Mouse (Mus musculus) kidney, postnatal 0 days (tissue): ENCODE results near the gene Olfr1444. TPM values are rescaled to one million over a fixed set of nuclear protein-coding genes. Genes with fewer than 3 reads are reported as not detected.
A peak's percentile ranks its signal among the peaks of the same experiment; 100 is the strongest.

Experiments used
- ATAC-seq: fragments of 200-750 bp; cut with Nextera tagmentation; replicated peaks from 2 replicates; pipeline ENCODE4 v1.8.0; 2017; ENCODE audit warnings: low read depth, moderate number of reproducible peaks, moderate TSS enrichment, moderate library complexity; ENCODE audit not compliant: low FRiP score
- DNase-seq: peaks from one replicate; pipeline ENCODE4 v3.0.0-alpha.2; 2016; ENCODE audit warnings: low spot score
- H3K27ac ChIP-seq: fragments of 300-500 bp; sonication (generic); 2 replicates; pipeline ENCODE4 v1.5.1; 2014; ENCODE audit warnings: mild to moderate bottlenecking
- H3K27me3 ChIP-seq: fragments of 300-500 bp; sonication (generic); 2 replicates; pipeline ENCODE4 v1.6.1; 2014; ENCODE audit warnings: low read length, mixed read lengths; ENCODE audit not compliant: insufficient read depth
- H3K36me3 ChIP-seq: fragments of 300-500 bp; sonication (generic); 2 replicates; pipeline ENCODE4 v1.6.1; 2014; ENCODE audit warnings: low read length, mixed read lengths; ENCODE audit not compliant: insufficient read depth
- H3K4me1 ChIP-seq: fragments of 300-500 bp; sonication (generic); replicated peaks from 2 replicates; pipeline ENCODE4 v1.6.1; 2014; ENCODE audit warnings: antibody characterized with exemption, low read length, mixed read lengths; ENCODE audit not compliant: insufficient read depth
- H3K4me2 ChIP-seq: fragments of 300-500 bp; sonication (generic); 2 replicates; pipeline ENCODE4 v1.6.1; 2014; ENCODE audit warnings: mild to moderate bottlenecking, low read length, moderate library complexity, mixed read lengths
- H3K4me3 ChIP-seq: fragments of 300-500 bp; sonication (generic); replicated peaks from 2 replicates; pipeline ENCODE4 v1.5.1; 2014; ENCODE audit warnings: low read depth, low read length
- H3K9ac ChIP-seq: fragments of 300-500 bp; sonication (generic); 2 replicates; pipeline ENCODE4 v1.6.1; 2014; ENCODE audit warnings: low read depth, low read length
- H3K9me3 ChIP-seq: fragments of 300-500 bp; sonication (generic); replicated peaks from 2 replicates; pipeline ENCODE4 v1.6.1; 2016; ENCODE audit warnings: low read length, inconsistent platforms, mixed read lengths
- CTCF ChIP-seq: IDR thresholded peaks from 2 replicates; pipeline ENCODE4 v1.5.1; 2016; ENCODE audit warnings: antibody characterized with exemption, low read depth, mild to moderate bottlenecking, moderate library complexity
- WGBS: fragments of 180-500 bp; shearing (Covaris S2); extraction: QIAGEN DNeasy Blood & Tissue Kit; methylation state at CpG from one replicate; pipeline ENCODE4 v1.1.7; 2014; 5-methylcytosine and 5-hydroxymethylcytosine counted together
- polyA plus RNA-seq: library from polyadenylated mRNA; unstranded; fragments of >200 nt; fragmentation: Nextera tagmentation; extraction: Ambion mirVana; gene quantifications from 2 replicates; pipeline ENCODE4 v1.2.1, GENCODE M21; 2015

Olfr1444 gene
- polyA plus RNA-seq, 1 experiment from 2014 or later: not detected

DNA sequence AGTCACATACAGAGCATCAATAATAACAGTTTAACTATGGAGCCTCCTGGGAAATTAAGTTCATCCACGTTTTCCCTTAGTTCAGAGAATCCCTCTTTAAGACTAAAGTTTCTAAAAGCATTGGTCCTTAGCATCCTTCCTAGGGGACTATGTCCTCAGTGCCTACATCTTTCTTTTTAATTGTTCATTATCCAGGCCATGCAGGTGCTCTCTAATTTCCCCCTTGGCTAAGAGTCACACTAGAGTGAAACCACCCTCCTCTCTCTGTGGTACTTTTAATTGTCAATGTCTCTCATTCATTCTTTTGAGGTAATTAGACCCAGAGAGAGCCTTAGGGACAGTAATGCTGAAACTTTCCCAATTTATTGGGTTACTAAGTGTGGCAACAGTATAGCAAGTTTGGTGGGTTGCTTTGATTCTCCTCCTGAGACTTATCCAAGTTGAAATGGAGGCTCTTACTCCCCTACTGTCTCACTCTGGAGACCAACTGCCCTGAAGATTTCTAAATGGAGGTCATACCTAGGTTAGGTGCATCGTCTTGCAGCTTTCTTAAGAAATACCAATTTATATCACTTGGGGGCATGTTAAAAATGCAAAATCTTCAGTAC, 26.2 kb upstream of the Olfr1444 start:
- no peaks in the 10 kb centered on the region for H3K9me3 ChIP-seq
- 0 out of 2 replicates have a peak overlapping the region, but pooled peaks have one; percentile 25 for H3K27ac ChIP-seq
- no peaks in the 10 kb centered on the region for H3K27me3 ChIP-seq
- no peak for TF ChIP-seq CTCF
- H3K9ac ChIP-seq: no peak overlapping the region
- no peaks in the 10 kb centered on the region for H3K4me1 ChIP-seq
- H3K36me3 ChIP-seq: no peaks in the 10 kb centered on the region
- no peak overlapping the region for H3K4me3 ChIP-seq
- H3K4me2 ChIP-seq: no peak overlapping the region
- DNase-seq (no peak), ATAC-seq (no peak)
- WGBS: 59% methylated on average over 2 of the region's 2 CpGs

DNA sequence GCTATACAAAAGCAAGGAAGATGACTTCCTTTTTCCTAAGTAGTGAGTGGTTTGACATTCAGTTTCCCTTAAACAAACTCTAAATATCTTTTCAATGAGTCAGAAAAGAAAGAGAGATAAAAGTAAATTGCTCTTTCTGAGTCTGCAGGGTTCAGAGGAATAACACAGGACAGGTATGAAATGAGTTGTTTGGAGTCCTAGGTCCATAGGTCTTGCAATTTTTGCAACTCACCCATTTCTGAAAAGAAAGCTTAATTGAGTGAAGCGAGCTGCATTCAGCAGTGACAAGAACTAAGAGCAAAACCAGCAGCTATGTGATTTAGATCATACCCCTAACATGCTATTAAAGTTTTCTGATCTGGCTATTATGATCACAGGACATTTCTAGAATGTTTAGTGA, 25.5 kb upstream of the Olfr1444 start:
- H3K4me3 ChIP-seq: no peak overlapping the region
- DNase-seq (peak; percentile 6), ATAC-seq (no peak; the same call in 1 of the 2 replicates)
- no peaks in the 10 kb centered on the region for H3K36me3 ChIP-seq
- H3K9ac ChIP-seq: no peak overlapping the region
- H3K9me3 ChIP-seq: no peaks in the 10 kb centered on the region
- no peak for TF ChIP-seq CTCF
- 71% methylated on average over 1 of the region's 1 CpGs for WGBS
- no peaks in the 10 kb centered on the region for H3K4me1 ChIP-seq
- no peak overlapping the region for H3K4me2 ChIP-seq
- no peak overlapping the region for H3K27ac ChIP-seq
- H3K27me3 ChIP-seq: no peaks in the 10 kb centered on the region

DNA sequence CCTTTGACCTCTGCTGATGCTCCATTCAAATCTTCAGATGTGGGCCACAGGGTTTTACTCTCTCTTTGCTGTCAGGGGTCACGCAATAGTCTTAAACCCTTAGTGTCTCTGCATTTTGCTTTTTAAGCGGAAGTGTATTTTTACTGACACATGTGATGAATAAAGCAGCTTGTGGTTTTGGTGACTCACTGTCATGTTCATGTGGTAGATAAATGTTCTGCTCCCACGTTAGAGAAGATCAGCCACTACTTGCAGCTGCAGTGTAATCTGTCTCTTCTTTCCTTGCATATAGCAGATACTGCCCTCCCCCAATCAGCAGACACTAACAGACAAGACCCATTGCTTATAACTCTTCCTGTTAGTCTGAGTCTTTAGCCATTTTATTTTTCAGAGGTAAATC, 23.5 kb upstream of the Olfr1444 start:
- H3K36me3 ChIP-seq: no peaks in the 10 kb centered on the region
- no peak overlapping the region for H3K9ac ChIP-seq
- H3K4me1 ChIP-seq: no peaks in the 10 kb centered on the region
- no peaks in the 10 kb centered on the region for H3K27me3 ChIP-seq
- DNase-seq (no peak), ATAC-seq (no peak)
- H3K4me2 ChIP-seq: no peak overlapping the region
- H3K4me3 ChIP-seq: no peak overlapping the region
- H3K27ac ChIP-seq: no peak overlapping the region
- no peaks in the 10 kb centered on the region for H3K9me3 ChIP-seq
- WGBS: 74% methylated on average over 3 of the region's 3 CpGs
- TF ChIP-seq CTCF: no peak

DNA sequence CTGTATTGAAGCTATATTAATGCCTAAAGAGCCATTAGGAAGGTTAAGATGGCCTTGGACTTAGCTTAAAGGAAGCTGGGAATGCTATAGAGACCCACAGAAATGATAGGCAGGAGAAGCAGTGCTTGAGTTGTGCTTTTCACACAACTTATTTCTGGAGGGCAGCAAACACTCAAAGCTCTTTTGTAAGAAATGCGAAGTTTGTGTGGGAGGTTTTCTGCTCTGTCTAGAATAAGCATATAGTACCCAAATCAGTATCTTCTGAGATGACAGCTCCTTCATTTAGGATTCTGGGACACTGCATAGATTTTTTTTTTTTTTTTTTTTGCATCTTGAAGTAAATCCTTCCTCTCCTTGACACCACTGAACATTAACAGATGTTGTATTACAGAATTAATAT, 18.6 kb upstream of the Olfr1444 start:
- no peak overlapping the region for H3K9ac ChIP-seq
- H3K27ac ChIP-seq: no peak overlapping the region
- WGBS: 85% methylated on average over 1 of the region's 1 CpGs
- no peaks in the 10 kb centered on the region for H3K36me3 ChIP-seq
- H3K4me3 ChIP-seq: no peak overlapping the region
- H3K4me1 ChIP-seq: no peaks in the 10 kb centered on the region
- no peaks in the 10 kb centered on the region for H3K9me3 ChIP-seq
- H3K27me3 ChIP-seq: no peaks in the 10 kb centered on the region
- no peak for TF ChIP-seq CTCF
- DNase-seq (no peak), ATAC-seq (no peak)
- no peak overlapping the region for H3K4me2 ChIP-seq

DNA sequence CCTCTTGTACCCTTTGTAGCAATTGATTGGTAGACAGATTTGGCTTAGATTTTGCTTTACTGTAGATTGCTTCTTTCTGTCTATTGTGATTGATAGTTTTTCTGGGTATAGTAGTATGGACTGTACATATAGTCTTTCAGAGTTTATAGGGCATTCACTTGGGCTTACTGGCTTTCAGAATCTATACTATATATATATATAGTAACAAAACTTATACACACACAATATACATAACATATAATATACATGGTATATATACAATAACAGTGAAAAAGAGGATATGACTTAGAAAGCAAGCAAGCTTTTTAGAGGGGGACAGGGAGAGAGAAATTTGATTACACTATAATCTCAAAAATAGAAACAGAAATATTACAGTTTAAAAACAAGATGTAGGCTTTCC, 10.7 kb upstream of the Olfr1444 start, which contains the start of gene Gm5244:
TSS of gene Gm5244 (plus strand) at position 301 of the 400 bp plus-strand sequence.
- Histone ChIP-seq H3K4me3 (no peak within 1 kb of the TSS), H3K4me2 (no peak within 1 kb of the TSS), H3K27me3 (no peaks in the 10 kb centered on the region), H3K9ac (no peak within 1 kb of the TSS), H3K4me1 (no peaks in the 10 kb centered on the region), H3K36me3 (no peaks in the 10 kb centered on the region), H3K27ac (no peak within 1 kb of the TSS), H3K9me3 (no peaks in the 10 kb centered on the region)
- ATAC-seq (no peak), DNase-seq (no peak)
- no peak for TF ChIP-seq CTCF

DNA sequence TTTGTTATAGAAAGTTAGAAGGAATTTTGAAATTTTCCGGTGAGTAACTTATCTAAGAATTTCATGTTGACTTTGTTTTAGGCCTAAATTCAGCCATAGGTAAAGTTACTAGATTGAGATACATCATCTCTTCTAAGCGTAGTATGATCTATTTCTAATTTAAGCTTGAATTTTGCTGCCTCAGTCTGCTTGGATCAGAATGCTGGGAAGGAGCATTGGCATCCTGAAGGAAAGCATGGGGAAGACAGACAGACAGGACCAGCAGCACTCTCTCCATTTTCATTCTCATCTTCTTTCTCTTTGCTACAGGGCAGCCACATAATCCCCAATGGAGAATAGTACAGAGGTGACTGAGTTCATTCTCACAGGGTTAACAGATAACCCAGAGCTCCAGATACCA, 26.5 kb downstream of the Olfr1444 start, which contains the start of gene Olfr1445:
TSS of gene Olfr1445 (plus strand) at position 301 of the 400 bp plus-strand sequence.
- 83% methylated on average over 2 of the region's 2 CpGs for WGBS
- Histone ChIP-seq H3K27me3 (no peaks in the 10 kb centered on the region), H3K4me1 (no peaks in the 10 kb centered on the region), H3K4me2 (no peak within 1 kb of the TSS), H3K4me3 (no peak within 1 kb of the TSS), H3K36me3 (no peaks in the 10 kb centered on the region), H3K9ac (no peak within 1 kb of the TSS), H3K9me3 (no peaks in the 10 kb centered on the region), H3K27ac (no peak within 1 kb of the TSS)
- ATAC-seq (no peak), DNase-seq (no peak)
- no peak for TF ChIP-seq CTCF

DNA sequence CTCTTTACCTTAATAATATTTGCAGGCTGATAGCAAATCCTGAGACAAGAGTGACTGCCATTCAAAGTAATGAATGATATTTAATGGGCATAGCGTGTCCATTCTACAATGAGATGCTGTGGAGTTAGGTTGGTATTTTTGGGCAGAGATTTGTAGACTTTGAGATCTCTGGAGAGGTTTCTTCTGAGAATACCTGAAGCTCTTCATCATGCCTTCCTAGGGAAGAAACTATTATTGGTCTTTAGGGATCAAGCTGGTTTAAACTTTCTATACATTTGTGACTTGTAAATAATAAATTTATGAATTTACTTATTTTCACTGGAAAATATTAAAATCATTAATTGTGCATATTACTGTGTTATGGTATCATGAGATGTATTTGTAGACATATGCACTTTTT, 36.3 kb downstream of the Olfr1444 start, which contains the start of gene Olfr1446:
TSS of gene Olfr1446 (minus strand) at position 101 of the 400 bp plus-strand sequence.
- DNase-seq: no peak
- Histone ChIP-seq H3K4me1 (no peaks in the 10 kb centered on the region), H3K9ac (no peak within 1 kb of the TSS), H3K4me2 (no peak within 1 kb of the TSS), H3K27ac (no peak within 1 kb of the TSS), H3K36me3 (no peaks in the 10 kb centered on the region), H3K4me3 (no peak within 1 kb of the TSS), H3K9me3 (no peaks in the 10 kb centered on the region), H3K27me3 (no peaks in the 10 kb centered on the region)
- no peak for TF ChIP-seq CTCF
- WGBS: 69% methylated on average over 1 of the region's 1 CpGs
- ATAC-seq: no peak
